Mouse (Mus musculus): ENCODE data around the gene Fam206a.

GRCm38 (mm10) chr4:56756966-56757600 lies 45.1 kb upstream of the Fam206a start:
- TF ChIP-seq CTCF (IDR thresholded peaks at IDR 0.05; ENCODE audit: borderline replicate concordance, insufficient read depth, low read length) (no peak), POLR2A (IDR thresholded peaks at IDR 0.05; ENCODE audit: low read depth, low read length) (no peak)

Data from embryonic fibroblast, embryonic 13.5 days (primary cell).